Mouse (Mus musculus): ENCODE data around the gene Olfr204.
"Not testable (repeated sequence)": the region's sequence is repeated elsewhere in the genome, so short reads cannot be mapped to it uniquely, and the experiment has no call there.

DNA sequence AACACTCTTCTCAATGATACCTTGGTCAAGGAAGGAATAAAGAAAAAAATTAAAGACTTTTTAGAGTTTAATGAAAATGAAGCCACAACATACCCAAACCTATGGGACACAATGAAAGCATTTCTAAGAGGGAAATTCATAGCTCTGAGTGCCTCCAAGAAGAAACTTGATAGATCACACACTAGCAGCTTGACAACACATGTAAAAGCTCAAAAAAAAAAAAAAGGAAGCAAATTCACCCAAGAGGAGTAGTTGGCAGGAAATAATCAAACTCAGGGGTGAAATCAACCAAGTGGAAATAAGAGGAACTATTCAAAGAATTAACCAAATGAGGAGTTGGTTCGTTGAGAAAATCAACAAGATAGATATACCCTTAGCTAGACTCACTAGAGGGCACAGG is 5.2 kb upstream of the Olfr204 start:
- TF ChIP-seq POLR2A (IDR thresholded peaks at IDR 0.05; ENCODE audit: borderline replicate concordance, insufficient read depth, low read length); CTCF (IDR thresholded peaks at IDR 0.05; ENCODE audit: borderline replicate concordance, insufficient read depth, low read depth, low read length): not testable (repeated sequence)

Data from cerebellum, adult 2 months (tissue).